Mouse (Mus musculus): ENCODE results near the gene Acot8. TPM values are rescaled to one million over a fixed set of nuclear protein-coding genes. Genes with fewer than 3 reads are reported as not detected.

The Acot8 gene
- total and polyA plus RNA-seq, 2 experiments from 2014 or later, result 20.2 to 39.5 TPM

DNA sequence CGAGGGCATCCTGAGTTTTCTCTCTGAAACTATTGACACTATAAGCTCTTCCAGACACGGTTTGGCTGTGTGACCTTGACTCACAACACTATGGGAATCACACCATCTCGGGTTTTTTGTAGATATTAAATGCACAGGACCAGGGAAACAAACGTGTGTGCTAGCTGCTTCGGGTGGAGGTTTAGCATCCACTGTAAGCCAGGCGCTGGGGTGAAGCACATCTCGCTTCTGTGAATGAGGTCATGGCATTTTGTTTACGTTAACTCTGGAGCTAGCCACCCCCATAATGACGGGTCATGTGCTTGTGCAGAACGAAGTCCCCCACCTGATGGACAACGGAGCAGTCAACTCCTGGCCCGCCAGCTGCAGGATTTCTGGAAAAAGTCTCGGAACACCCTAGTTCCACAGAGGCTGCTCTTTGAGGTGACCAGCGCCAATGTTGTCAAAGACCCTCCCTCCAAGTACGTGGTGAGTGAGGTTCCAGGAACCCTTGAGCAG, 18.2 kb downstream of the Acot8 start:
- H3K9me3 ChIP-seq (ENCODE audit: low read length), result no peaks in the 10 kb centered on the region
- 0 out of 2 replicates have a peak, but pooled peaks cover 6% of the 10 kb centered on the region for H3K36me3 ChIP-seq (ENCODE audit: insufficient read depth, low read length)
- peak overlapping the region; percentile 89 for H3K27ac ChIP-seq
- TF ChIP-seq CTCF (IDR thresholded peaks at IDR 0.05; ENCODE audit: low read depth), result no peak
- ATAC-seq, result peak; percentile 25; the same call in 1 of the 2 replicates
- 7% methylated on average over 15 of the region's 15 CpGs for WGBS
- H3K27me3 ChIP-seq (ENCODE audit: insufficient read depth, low read length), result no peaks in the 10 kb centered on the region
- H3K4me2 ChIP-seq (ENCODE audit: low read depth, low read length), result peak overlapping the region; percentile 93
- peak overlapping the region; percentile 75 for H3K4me3 ChIP-seq (ENCODE audit: low read length)
- DNase-seq (ENCODE audit: low spot score), result peak; percentile 48
- H3K9ac ChIP-seq (replicated peaks; ENCODE audit: low read length), result peak overlapping the region; percentile 92
- H3K4me1 ChIP-seq (ENCODE audit: insufficient read depth, low read length), result no peaks in the 10 kb centered on the region; the same call in 1 of the 2 replicates

DNA sequence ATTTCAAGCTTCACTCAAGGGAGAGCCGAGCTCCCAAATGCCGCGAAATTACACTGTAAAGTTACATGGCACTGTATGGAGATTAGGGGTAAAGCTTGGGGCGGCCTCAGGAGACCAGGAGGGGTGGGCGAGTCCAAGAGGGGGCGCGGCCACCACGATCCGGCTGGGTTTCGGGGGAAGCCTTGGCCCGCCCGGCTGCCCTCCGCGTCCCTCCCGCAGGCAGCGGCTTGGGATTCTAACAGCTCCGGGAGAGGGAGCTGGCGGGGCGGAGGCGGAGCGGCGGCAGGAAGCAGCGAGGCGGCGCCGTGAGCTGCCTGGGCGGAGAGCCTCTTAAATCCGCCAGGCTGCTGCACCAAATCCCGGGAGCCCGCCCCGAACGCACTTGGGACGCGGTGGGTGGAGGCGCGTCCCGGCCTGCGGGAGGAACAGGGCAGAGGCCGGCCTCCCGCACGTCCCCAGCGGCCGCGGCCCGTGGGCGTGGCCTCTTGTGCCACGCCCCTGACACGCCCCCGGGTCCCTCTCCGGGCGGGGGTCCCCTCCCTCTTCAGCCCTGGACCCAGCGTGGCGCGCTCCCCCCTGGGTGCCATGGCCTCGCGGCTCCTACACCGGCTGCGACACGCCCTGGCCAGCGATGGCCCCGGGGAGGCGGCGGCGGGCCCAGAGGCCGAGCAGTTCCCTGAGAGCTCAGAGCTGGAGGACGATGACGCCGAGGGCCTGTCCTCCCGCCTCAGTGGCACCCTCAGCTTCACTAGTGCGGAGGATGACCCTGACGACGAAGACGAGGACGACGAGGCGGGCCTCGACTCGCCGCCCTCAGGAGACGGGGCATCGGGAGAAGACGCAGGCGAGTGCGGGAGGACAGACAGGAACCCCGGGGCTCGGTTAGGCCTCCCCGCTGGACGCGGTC, 18.9 kb downstream of the Acot8 start, which contains the start of gene Snx21:
TSS of gene Snx21 (plus strand) at position 343 of the 907 bp plus-strand sequence.
- Histone ChIP-seq H3K27ac (peak within 1 kb of the TSS; percentile 89), H3K36me3 (ENCODE audit: insufficient read depth, low read length) (0 out of 2 replicates have a peak, but pooled peaks cover 4% of the 10 kb centered on the region), H3K9me3 (ENCODE audit: low read length) (no peaks in the 10 kb centered on the region), H3K4me1 (ENCODE audit: insufficient read depth, low read length) (no peaks in the 10 kb centered on the region; the same call in 1 of the 2 replicates), H3K4me2 (ENCODE audit: low read depth, low read length) (peak within 1 kb of the TSS; percentile 93), H3K27me3 (ENCODE audit: insufficient read depth, low read length) (no peaks in the 10 kb centered on the region), H3K4me3 (ENCODE audit: low read length) (peak within 1 kb of the TSS; percentile 75), H3K9ac (replicated peaks; ENCODE audit: low read length) (peak within 1 kb of the TSS; percentile 92)
- peak; percentile 49 for TF ChIP-seq CTCF (IDR thresholded peaks at IDR 0.05; ENCODE audit: low read depth)
- ATAC-seq (peak; percentile 92), DNase-seq (ENCODE audit: low spot score) (peak; percentile 89)
- under 1% methylated on average over 66 of the region's 89 CpGs for WGBS

DNA sequence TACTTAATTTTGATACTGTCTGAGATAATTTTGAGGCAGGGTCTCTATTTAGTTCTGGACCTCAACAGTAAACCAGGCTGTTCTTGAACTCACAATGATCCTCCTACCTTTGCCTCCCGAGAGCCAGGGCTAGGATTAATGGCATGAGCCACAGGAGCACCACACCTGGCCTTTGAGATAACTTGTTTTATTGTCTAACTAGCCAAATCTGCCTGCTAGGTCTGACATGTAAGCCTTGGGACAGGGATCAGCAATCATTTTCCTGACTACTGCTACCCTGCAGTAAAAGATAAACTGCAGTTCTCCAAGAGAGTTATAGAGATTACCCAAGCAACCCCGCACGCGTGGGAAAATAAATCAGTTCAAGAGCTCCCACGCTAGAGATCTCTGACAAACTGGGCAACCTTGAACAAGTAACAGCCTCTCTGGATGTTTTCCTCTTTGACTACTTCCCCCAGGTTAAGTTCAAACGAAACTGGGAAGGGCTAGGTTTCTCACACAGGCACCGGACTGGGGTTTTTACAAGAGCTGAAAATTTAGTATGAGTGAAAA, 19.7 kb downstream of the Acot8 start:
- Histone ChIP-seq H3K4me3 (ENCODE audit: low read length) (peak overlapping the region; percentile 75), H3K27ac (peak overlapping the region; percentile 89), H3K4me2 (ENCODE audit: low read depth, low read length) (peak overlapping the region; percentile 93), H3K9me3 (ENCODE audit: low read length) (no peaks in the 10 kb centered on the region), H3K4me1 (ENCODE audit: insufficient read depth, low read length) (no peaks in the 10 kb centered on the region; the same call in 1 of the 2 replicates), H3K27me3 (ENCODE audit: insufficient read depth, low read length) (no peaks in the 10 kb centered on the region), H3K36me3 (ENCODE audit: insufficient read depth, low read length) (no peaks in the 10 kb centered on the region), H3K9ac (replicated peaks; ENCODE audit: low read length) (peak overlapping the region; percentile 92; the same call in 1 of the 2 replicates)
- ATAC-seq (no peak), DNase-seq (ENCODE audit: low spot score) (no peak)
- WGBS, result 12% methylated on average over 7 of the region's 7 CpGs
- no peak for TF ChIP-seq CTCF (IDR thresholded peaks at IDR 0.05; ENCODE audit: low read depth)

DNA sequence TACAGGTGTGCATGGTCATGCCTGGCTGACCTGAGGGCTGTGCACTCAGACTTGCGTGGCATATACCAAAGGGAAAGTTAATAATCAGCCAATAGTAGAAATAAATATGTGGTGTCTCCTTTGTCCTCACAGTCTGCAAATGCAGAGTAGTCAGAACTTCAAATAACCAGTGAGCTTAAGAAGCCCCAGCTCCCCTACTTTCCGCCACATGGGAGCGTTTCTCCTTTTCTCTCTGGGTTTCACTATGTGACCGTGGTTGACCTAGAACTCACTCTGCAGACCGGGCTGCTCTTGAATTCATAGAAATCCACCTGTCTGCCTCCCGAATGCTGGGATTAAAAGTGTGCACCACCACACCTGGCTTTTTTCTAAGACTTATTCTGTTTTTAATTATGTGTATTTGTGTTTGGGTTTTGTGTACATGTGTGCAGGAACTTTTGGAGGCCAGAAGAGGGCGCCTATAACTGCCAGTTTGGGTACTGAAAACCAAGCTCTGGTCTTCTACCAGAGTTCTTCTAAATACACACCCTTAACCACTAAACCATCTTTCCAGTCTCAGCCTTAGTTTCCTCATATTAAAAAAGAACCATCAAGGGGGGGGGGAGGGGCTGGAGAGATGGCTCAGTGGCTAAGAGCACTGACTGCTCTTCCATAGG, 20.6 kb downstream of the Acot8 start:
- Histone ChIP-seq H3K36me3 (ENCODE audit: insufficient read depth, low read length) (no peaks in the 10 kb centered on the region), H3K4me3 (ENCODE audit: low read length) (no peak overlapping the region), H3K27ac (no peak overlapping the region), H3K4me1 (ENCODE audit: insufficient read depth, low read length) (no peaks in the 10 kb centered on the region; the same call in 1 of the 2 replicates), H3K9ac (replicated peaks; ENCODE audit: low read length) (no peak overlapping the region), H3K4me2 (ENCODE audit: low read depth, low read length) (no peak overlapping the region), H3K27me3 (ENCODE audit: insufficient read depth, low read length) (no peaks in the 10 kb centered on the region), H3K9me3 (ENCODE audit: low read length) (no peaks in the 10 kb centered on the region)
- no peak for ATAC-seq
- TF ChIP-seq CTCF (IDR thresholded peaks at IDR 0.05; ENCODE audit: low read depth), result peak; percentile 51
- peak; percentile 50 for DNase-seq (ENCODE audit: low spot score)
- 80% methylated on average over 7 of the region's 7 CpGs for WGBS

DNA sequence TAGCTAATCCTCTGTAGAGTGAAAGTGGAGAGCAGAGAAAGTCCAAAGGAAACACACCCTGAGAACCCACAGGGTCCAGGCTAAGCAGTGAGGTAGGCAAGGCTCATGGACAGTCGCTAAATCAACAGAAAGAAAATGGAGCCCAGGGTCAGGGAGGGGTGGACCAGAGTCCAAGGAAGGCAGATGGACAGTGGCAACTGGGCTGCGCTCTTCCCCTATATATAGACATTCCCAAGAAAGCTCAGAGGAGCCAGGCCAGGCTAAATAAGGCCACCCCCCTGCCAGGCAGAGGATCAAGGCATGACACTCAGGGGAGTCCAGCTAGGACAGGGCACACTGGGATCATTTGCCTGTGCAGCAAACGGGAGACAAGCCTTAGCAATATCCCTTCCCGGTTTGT, 22.8 kb downstream of the Acot8 start:
- no peak overlapping the region for H3K4me3 ChIP-seq (ENCODE audit: low read length)
- H3K27me3 ChIP-seq (ENCODE audit: insufficient read depth, low read length), result no peaks in the 10 kb centered on the region
- WGBS, result 76% methylated on average over 4 of the region's 4 CpGs
- ATAC-seq, result no peak
- no peak overlapping the region for H3K27ac ChIP-seq
- H3K9ac ChIP-seq (replicated peaks; ENCODE audit: low read length), result no peak overlapping the region
- no peak for TF ChIP-seq CTCF (IDR thresholded peaks at IDR 0.05; ENCODE audit: low read depth)
- H3K4me2 ChIP-seq (ENCODE audit: low read depth, low read length), result no peak overlapping the region
- no peaks in the 10 kb centered on the region for H3K36me3 ChIP-seq (ENCODE audit: insufficient read depth, low read length)
- no peaks in the 10 kb centered on the region; the same call in 1 of the 2 replicates for H3K4me1 ChIP-seq (ENCODE audit: insufficient read depth, low read length)
- DNase-seq (ENCODE audit: low spot score), result no peak
- H3K9me3 ChIP-seq (ENCODE audit: low read length), result no peaks in the 10 kb centered on the region

DNA sequence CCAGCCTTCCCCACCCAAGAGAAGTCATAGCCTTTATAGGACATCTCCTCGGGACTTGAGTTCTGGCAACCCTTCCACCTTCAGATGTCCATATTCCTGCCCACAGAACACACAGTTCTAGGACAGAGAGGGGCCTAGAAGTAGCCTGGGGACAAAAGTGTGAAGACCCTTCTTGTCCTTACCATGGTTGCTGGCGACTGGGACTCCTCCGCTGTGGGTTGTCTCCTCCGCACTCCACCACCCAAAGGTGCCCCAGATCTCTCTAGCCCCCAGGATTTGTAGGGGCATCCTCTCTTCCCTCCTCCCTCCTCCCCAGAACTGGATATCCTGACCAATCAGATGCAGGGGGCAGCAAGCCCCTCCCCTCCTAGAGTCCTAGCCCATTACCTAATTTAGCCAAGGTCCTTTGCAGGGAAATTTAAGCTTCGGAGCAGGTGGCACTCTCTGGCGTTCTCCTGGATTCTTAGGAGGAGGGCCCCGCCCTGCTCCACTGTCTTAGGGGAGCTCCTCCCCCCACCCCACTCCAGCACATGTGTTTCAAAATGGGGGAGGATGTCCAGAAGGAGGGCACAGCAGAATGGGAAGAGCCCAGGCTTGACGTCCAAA, 25.1 kb downstream of the Acot8 start, which contains the start of gene Tnnc2:
TSS of gene Tnnc2 (minus strand) at position 487 of the 606 bp plus-strand sequence.
- no peaks in the 10 kb centered on the region for H3K9me3 ChIP-seq (ENCODE audit: low read length)
- 71% methylated on average over 8 of the region's 8 CpGs for WGBS
- ATAC-seq, result no peak
- H3K27ac ChIP-seq, result no peak within 1 kb of the TSS
- no peaks in the 10 kb centered on the region for H3K4me1 ChIP-seq (ENCODE audit: insufficient read depth, low read length)
- no peak within 1 kb of the TSS for H3K4me3 ChIP-seq (ENCODE audit: low read length)
- no peak within 1 kb of the TSS for H3K4me2 ChIP-seq (ENCODE audit: low read depth, low read length)
- H3K27me3 ChIP-seq (ENCODE audit: insufficient read depth, low read length), result no peaks in the 10 kb centered on the region
- no peak for DNase-seq (ENCODE audit: low spot score)
- H3K9ac ChIP-seq (replicated peaks; ENCODE audit: low read length), result no peak within 1 kb of the TSS
- H3K36me3 ChIP-seq (ENCODE audit: insufficient read depth, low read length), result no peaks in the 10 kb centered on the region
- no peak for TF ChIP-seq CTCF (IDR thresholded peaks at IDR 0.05; ENCODE audit: low read depth)

Measured in hindbrain, postnatal 0 days (tissue).